Mouse (Mus musculus) ES-E14 (cell line): ENCODE data around the gene Adam1a. TPM values are rescaled to one million over a fixed set of nuclear protein-coding genes. Genes with fewer than 3 reads are reported as not detected.

ENCODE experiments used
- DNase-seq: peaks from one replicate; pipeline ENCODE4 v3.0.0-alpha.2; 2013; ENCODE audit warnings: low read depth, low spot score
- H3K27ac ChIP-seq: 2 replicates; pipeline ENCODE4 v1.5.1; 2012; ENCODE audit warnings: low read depth, mild to moderate bottlenecking, low read length, moderate library complexity, mixed read lengths; ENCODE audit not compliant: poor library complexity, insufficient read depth, severe bottlenecking
- H3K36me3 ChIP-seq: 2 replicates; pipeline ENCODE4 v1.6.1; 2012; ENCODE audit warnings: mild to moderate bottlenecking, low read length, moderate library complexity, mixed read lengths; ENCODE audit not compliant: control insufficient read depth, poor library complexity, insufficient read depth, severe bottlenecking
- H3K4me1 ChIP-seq, 2 experiments: fragments of 150-350 bp in 1 of 2; sonication (generic) in 1 of 2; 2 replicates each; pipeline ENCODE4 v1.6.1; 2012; ENCODE audit warnings: low read length in 2 of 2, mild to moderate bottlenecking in 1 of 2, mixed read lengths in 1 of 2; ENCODE audit not compliant: control insufficient read depth in 2 of 2, insufficient read depth in 2 of 2, poor library complexity in 1 of 2
- H3K4me3 ChIP-seq, 2 experiments: fragments of 150-350 bp in 1 of 2; sonication (generic) in 1 of 2; 2 replicates each; pipeline ENCODE4 v1.5.1; 2012; ENCODE audit warnings: low read length in 2 of 2, low read depth in 1 of 2, mild to moderate bottlenecking in 1 of 2, mixed read lengths in 1 of 2; ENCODE audit not compliant: insufficient read depth in 1 of 2, poor library complexity in 1 of 2, severe bottlenecking in 1 of 2
- H3K9ac ChIP-seq: 2 replicates; pipeline ENCODE4 v1.6.1; 2012; ENCODE audit warnings: low read depth, mild to moderate bottlenecking, low read length, mixed read lengths; ENCODE audit not compliant: poor library complexity, insufficient read depth, severe bottlenecking
- H3K9me3 ChIP-seq: fragments of 150-350 bp; sonication (generic); 2 replicates; pipeline ENCODE4 v1.6.1; 2012; ENCODE audit warnings: low read depth, mild to moderate bottlenecking, low read length; ENCODE audit not compliant: control insufficient read depth, insufficient read depth
- CHD2 ChIP-seq: IDR thresholded peaks from 2 replicates; pipeline ENCODE4 v1.6.1; 2014; ENCODE audit warnings: mild to moderate bottlenecking, low read depth, low read length, inconsistent platforms
- HCFC1 ChIP-seq: IDR thresholded peaks from 2 replicates; pipeline ENCODE4 v1.6.1; 2012; ENCODE audit warnings: low read length, inconsistent platforms, borderline replicate concordance; ENCODE audit not compliant: insufficient read depth
- MAFK ChIP-seq: IDR thresholded peaks from 2 replicates; pipeline ENCODE4 v1.6.1; 2014; ENCODE audit warnings: mild to moderate bottlenecking, low read depth, low read length, inconsistent platforms; ENCODE audit not compliant: insufficient read depth
- ZC3H11A ChIP-seq: IDR thresholded peaks from 2 replicates; pipeline ENCODE4 v1.6.1; 2012; ENCODE audit warnings: low read depth, mild to moderate bottlenecking, inconsistent platforms, low read length, borderline replicate concordance
- ZNF384 ChIP-seq: IDR thresholded peaks from 2 replicates; pipeline ENCODE4 v1.6.1; 2012; ENCODE audit warnings: low read depth, low read length, inconsistent platforms
- in situ Hi-C, 2 experiments: fragments of 600-800 bp; cut with MboI; formaldehyde crosslinking; loops; one replicate each; pipeline ENCODE4 v1.15.1; 2025; ENCODE audit warnings: low sequenced_read_pairs in 2 of 2, inconsistent platforms in 1 of 2; ENCODE audit not compliant: unreplicated experiment in 2 of 2
- total RNA-seq: library from RNA; depleted of rRNA; stranded (reverse); fragments of 300-350 nt; gene quantifications from 2 replicates; pipeline ENCODE4 v1.2.3, GENCODE M21; 2012

The Adam1a gene
- total RNA-seq, 1 experiment: 6.1 TPM

DNA sequence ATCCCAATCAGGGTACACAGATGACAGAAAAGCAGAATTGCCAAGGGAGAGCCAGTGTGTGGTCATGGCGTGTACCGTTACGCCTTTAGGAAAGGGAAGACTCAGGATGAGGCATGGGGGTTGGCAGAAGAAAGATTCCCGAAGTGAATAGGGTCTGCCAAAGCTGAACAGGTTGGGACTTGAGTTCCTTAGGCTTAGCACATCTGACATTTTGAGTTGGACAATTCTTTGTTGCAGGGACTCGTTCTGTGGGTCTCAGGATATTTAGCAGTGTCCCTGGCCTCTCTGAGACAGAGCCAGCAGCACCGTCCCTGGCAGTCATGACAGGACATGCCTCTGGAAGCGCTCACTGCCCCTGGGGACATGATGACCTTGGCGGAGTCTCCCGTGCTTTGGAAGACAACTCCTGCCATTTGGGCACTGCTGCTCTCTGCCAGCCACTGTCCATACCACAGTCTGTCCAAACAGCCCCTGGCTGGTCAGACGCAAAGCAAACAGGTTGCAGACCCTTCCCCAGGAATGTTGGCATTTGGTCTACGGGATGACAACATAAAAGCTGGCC lies 31.7 kb upstream of the Adam1a start:
- H3K27ac ChIP-seq: no peak overlapping the region
- peaks cover 47% of the 10 kb centered on the region; the same call in 1 of the 2 replicates for H3K36me3 ChIP-seq
- peaks cover 4 to 12% of the 10 kb centered on the region in 2 experiments; a peak in 2 of 4 replicates for H3K4me1 ChIP-seq
- in situ Hi-C loops: no loop called here
- no peak for TF ChIP-seq ZC3H11A
- TF ChIP-seq HCFC1: no peak
- TF ChIP-seq CHD2: no peak
- TF ChIP-seq MAFK: no peak
- no peak for TF ChIP-seq ZNF384
- no peak for DNase-seq
- H3K9me3 ChIP-seq: no peaks in the 10 kb centered on the region
- H3K9ac ChIP-seq: no peak overlapping the region
- no peak overlapping the region for H3K4me3 ChIP-seq

- H3K36me3 ChIP-seq: peaks cover 56% of the 10 kb centered on the region
- in situ Hi-C loops: no loop called here
- no peaks in the 10 kb centered on the region for H3K9me3 ChIP-seq
- H3K4me3 ChIP-seq: no peak overlapping the region
- H3K27ac ChIP-seq: no peak overlapping the region
- no peak for TF ChIP-seq HCFC1
- no peak for TF ChIP-seq MAFK
- TF ChIP-seq ZC3H11A: no peak
- TF ChIP-seq ZNF384: no peak
- no peak for TF ChIP-seq CHD2
- H3K9ac ChIP-seq: no peak overlapping the region
- no peak for DNase-seq
- peaks cover 0 to 10% of the 10 kb centered on the region in 2 experiments; a peak in 1 of 4 replicates for H3K4me1 ChIP-seq
These were observed 30.6 kb upstream of the Adam1a start for GRCm38 (mm10) chr5:121575867-121576266.

- Histone ChIP-seq H3K36me3 (peaks cover 57% of the 10 kb centered on the region), H3K9me3 (no peaks in the 10 kb centered on the region), H3K9ac (no peak overlapping the region), H3K4me1 (peaks cover 0 to 10% of the 10 kb centered on the region in 2 experiments; a peak in 1 of 4 replicates), H3K27ac (no peak overlapping the region), H3K4me3 (no peak overlapping the region)
- DNase-seq: no peak
- in situ Hi-C loops: no loop called here
- TF ChIP-seq HCFC1 (no peak), ZC3H11A (no peak), CHD2 (no peak)
These were observed 28.9 kb upstream of the Adam1a start for GRCm38 (mm10) chr5:121574145-121574544.

DNA sequence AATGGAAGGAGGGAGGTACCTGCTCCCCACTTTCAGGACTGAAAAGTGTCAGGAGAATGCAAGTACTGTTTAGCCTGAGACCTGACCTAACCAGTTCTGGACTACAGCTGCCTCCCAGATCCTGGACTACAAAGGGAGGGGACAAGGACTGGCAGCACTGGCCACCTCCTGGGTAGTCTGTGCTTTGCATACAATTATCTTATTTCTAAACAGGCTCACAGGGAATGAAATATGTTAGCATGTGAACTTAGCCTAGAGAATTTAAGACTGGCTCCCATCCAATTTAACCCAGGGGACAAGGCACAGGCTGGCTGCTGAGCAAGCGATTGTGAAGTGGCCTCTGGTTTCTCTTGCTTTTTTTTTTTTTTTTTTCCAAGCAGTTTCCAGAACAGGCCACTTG lies 25.5 kb upstream of the Adam1a start:
- in situ Hi-C loops: no loop called here
- no peak overlapping the region for H3K27ac ChIP-seq
- peaks cover 0 to 5% of the 10 kb centered on the region in 2 experiments; a peak in 1 of 4 replicates for H3K4me1 ChIP-seq
- DNase-seq: no peak
- no peaks in the 10 kb centered on the region for H3K9me3 ChIP-seq
- no peak overlapping the region for H3K9ac ChIP-seq
- peaks cover 49% of the 10 kb centered on the region for H3K36me3 ChIP-seq
- TF ChIP-seq ZNF384 (no peak), HCFC1 (no peak), ZC3H11A (no peak), CHD2 (no peak)
- H3K4me3 ChIP-seq: no peak overlapping the region

DNA sequence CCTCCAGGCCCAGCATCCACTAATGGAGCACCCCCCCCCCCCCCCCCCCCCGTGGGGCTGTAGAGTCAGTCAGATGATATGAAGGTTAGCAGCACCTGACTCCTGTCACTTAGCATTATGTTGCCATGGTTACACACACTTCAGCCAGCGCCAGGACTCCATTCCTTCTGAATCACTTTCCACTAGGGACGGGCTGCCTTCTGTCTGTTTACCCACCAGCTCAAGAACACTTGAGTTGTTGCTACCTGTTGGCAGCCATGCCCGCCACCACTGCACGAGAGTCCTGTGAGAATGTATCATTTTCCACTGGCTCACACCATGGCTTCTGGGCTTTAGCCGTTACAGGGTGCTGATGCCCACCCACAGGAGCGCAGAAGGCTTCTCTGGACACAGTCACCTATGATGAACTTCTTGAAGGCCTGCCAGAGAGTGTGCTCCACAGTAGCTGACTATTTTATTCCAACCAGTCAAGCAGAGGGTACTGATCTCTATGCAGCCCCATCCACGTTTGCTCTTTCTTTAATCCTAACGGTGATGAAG lies 24.7 kb upstream of the Adam1a start:
- Histone ChIP-seq H3K9me3 (no peaks in the 10 kb centered on the region), H3K4me1 (peaks cover 0 to 8% of the 10 kb centered on the region in 2 experiments; a peak in 1 of 4 replicates), H3K36me3 (peaks cover 48% of the 10 kb centered on the region), H3K9ac (no peak overlapping the region), H3K27ac (no peak overlapping the region), H3K4me3 (no peak overlapping the region)
- no peak for TF ChIP-seq ZC3H11A
- TF ChIP-seq CHD2: no peak
- TF ChIP-seq ZNF384: no peak
- no peak for TF ChIP-seq HCFC1
- no peak for TF ChIP-seq MAFK
- DNase-seq: no peak
- in situ Hi-C loops: no loop called here
